Mouse (Mus musculus) limb, embryonic 14.5 days (tissue): Measurements from ENCODE around the gene Ube2n. TPM values are rescaled to one million over a fixed set of nuclear protein-coding genes. Genes with fewer than 3 reads are reported as not detected.
A peak's percentile ranks its signal among the peaks of the same experiment; 100 is the strongest.

Experiments
- ATAC-seq: fragments of 200-750 bp; cut with Nextera tagmentation; 2 replicates; pipeline ENCODE4 v1.8.0; 2017; ENCODE audit warnings: low read depth, moderate number of reproducible peaks, moderate TSS enrichment; ENCODE audit not compliant: low FRiP score
- DNase-seq: peaks from one replicate; pipeline ENCODE4 v3.0.0-alpha.2; 2015; ENCODE audit warnings: low spot score
- H3K27ac ChIP-seq: fragments of 300-500 bp; sonication (generic); replicated peaks from 2 replicates; pipeline ENCODE4 v1.5.1; 2014; ENCODE audit warnings: low read depth, mild to moderate bottlenecking, low read length, moderate library complexity, mixed read lengths
- H3K27me3 ChIP-seq: fragments of 300-500 bp; sonication (generic); 2 replicates; pipeline ENCODE4 v1.6.1; 2014; ENCODE audit warnings: low read length, mixed read lengths; ENCODE audit not compliant: control insufficient read depth, insufficient read depth
- H3K36me3 ChIP-seq: fragments of 300-500 bp; sonication (generic); 2 replicates; pipeline ENCODE4 v1.6.1; 2014; ENCODE audit warnings: mild to moderate bottlenecking, low read length, moderate library complexity, mixed read lengths; ENCODE audit not compliant: control insufficient read depth, insufficient read depth
- H3K4me1 ChIP-seq: fragments of 300-500 bp; sonication (generic); 2 replicates; pipeline ENCODE4 v1.6.1; 2014; ENCODE audit warnings: antibody characterized with exemption, low read length, mixed read lengths; ENCODE audit not compliant: control insufficient read depth, insufficient read depth
- H3K4me2 ChIP-seq: fragments of 300-500 bp; sonication (generic); replicated peaks from 2 replicates; pipeline ENCODE4 v1.6.1; 2014; ENCODE audit warnings: low read depth, mild to moderate bottlenecking, low read length, moderate library complexity; ENCODE audit not compliant: severe bottlenecking
- H3K4me3 ChIP-seq: fragments of 300-500 bp; sonication (generic); replicated peaks from 2 replicates; pipeline ENCODE4 v1.5.1; 2014; ENCODE audit warnings: low read length
- H3K9ac ChIP-seq: fragments of 300-500 bp; sonication (generic); 2 replicates; pipeline ENCODE4 v1.6.1; 2014; ENCODE audit warnings: mild to moderate bottlenecking, low read depth, low read length, moderate library complexity; ENCODE audit not compliant: severe bottlenecking
- H3K9me3 ChIP-seq: fragments of 300-500 bp; sonication (generic); 2 replicates; pipeline ENCODE4 v1.6.1; 2016; ENCODE audit warnings: low read length; ENCODE audit not compliant: control insufficient read depth
- POLR2A ChIP-seq: fragments of 200-500 bp; IDR thresholded peaks from 2 replicates; pipeline ENCODE4 v1.8.0; 2012; ENCODE audit warnings: inconsistent platforms, mild to moderate bottlenecking, moderate library complexity, borderline replicate concordance; ENCODE audit not compliant: insufficient read depth, insufficient read length; ENCODE audit errors: extremely low read depth
- WGBS: fragments of 180-500 bp; shearing (Covaris S2); extraction: QIAGEN DNeasy Blood & Tissue Kit; methylation state at CpG from one replicate; pipeline ENCODE4 v1.1.7; 2014; 5-methylcytosine and 5-hydroxymethylcytosine counted together
- polyA plus RNA-seq, 2 experiments: library from polyadenylated mRNA; depleted of rRNA in 1 of 2; stranded (reverse) in 1 of 2; unstranded in 1 of 2; fragments of >200 nt; fragmentation: Nextera tagmentation in 1 of 2; extraction: Ambion mirVana in 1 of 2; gene quantifications; 2 replicates each; pipeline versions ENCODE4 v1.2.1 to v1.2.3; 2012 to 2014

Ube2n gene
- polyA plus RNA-seq (2012; rRNA removed) (188 and 225 TPM in 2 replicates), polyA plus RNA-seq (2014; fragmentation: Nextera tagmentation; extraction: Ambion mirVana) (276 and 290 TPM in 2 replicates)

DNA sequence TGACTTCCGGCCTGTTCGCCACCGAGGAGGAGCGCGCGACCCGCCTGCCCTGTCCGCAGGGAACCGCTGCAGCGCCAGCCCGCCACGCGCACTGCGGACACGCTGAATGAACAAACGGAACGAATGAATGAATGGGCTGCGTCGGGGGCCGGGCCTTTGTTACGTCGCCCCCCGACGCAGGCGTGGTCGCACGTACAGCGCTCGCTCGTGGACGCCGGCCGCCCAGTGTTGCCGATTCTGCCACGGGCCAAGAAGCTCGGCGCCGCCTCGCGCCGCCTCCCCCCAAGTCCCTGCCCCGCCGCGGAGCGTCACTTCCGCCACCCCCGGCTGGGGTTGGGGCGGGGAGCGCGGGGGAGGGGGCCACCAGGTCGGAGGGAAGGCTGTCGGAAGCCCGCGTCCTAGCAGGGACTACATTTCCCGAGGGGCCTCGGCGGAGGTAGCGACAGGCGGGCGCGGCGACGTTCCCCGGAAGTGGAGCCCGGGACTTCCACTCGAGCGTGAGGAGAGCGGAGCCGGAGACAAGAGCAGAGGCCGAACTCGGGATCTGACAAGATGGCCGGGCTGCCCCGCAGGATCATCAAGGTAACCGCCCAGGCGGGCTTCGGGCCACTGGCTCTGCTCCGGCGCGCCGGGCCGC lies at the start of gene Ube2n:
Gene Ube2n, plus strand, starts transcription at position 490 of the 637 bp plus-strand sequence.
- DNase-seq (peak; percentile 97), ATAC-seq (peak; percentile 97)
- Histone ChIP-seq H3K27ac (peak within 1 kb of the TSS; percentile 98), H3K27me3 (no peaks in the 10 kb centered on the region), H3K4me2 (peak within 1 kb of the TSS; percentile 63), H3K4me1 (peaks cover 6% of the 10 kb centered on the region; the same call in 1 of the 2 replicates), H3K9ac (peak within 1 kb of the TSS; percentile 96), H3K9me3 (no peaks in the 10 kb centered on the region), H3K4me3 (peak within 1 kb of the TSS; percentile 99), H3K36me3 (peaks cover 6% of the 10 kb centered on the region; the same call in 1 of the 2 replicates)
- 0% methylated on average over 34 of the region's 81 CpGs for WGBS
- 0 out of 2 replicates have a peak, but pooled peaks have one; percentile 45 for TF ChIP-seq POLR2A

GRCm38 (mm10) chr10:95465485-95465896 lies 49.5 kb upstream of the Ube2n start:
- ATAC-seq (peak; percentile 12; the same call in 1 of the 2 replicates), DNase-seq (no peak)
- Histone ChIP-seq H3K27ac (no peak overlapping the region), H3K27me3 (no peaks in the 10 kb centered on the region), H3K4me3 (no peak overlapping the region), H3K4me2 (no peak overlapping the region), H3K4me1 (no peaks in the 10 kb centered on the region), H3K9me3 (no peaks in the 10 kb centered on the region), H3K9ac (no peak overlapping the region), H3K36me3 (no peaks in the 10 kb centered on the region)
- TF ChIP-seq POLR2A: no peak
- WGBS: 43% methylated on average over 4 of the region's 4 CpGs

- no peak overlapping the region for H3K4me3 ChIP-seq
- no peak overlapping the region for H3K27ac ChIP-seq
- no peaks in the 10 kb centered on the region for H3K4me1 ChIP-seq
- no peaks in the 10 kb centered on the region for H3K9me3 ChIP-seq
- H3K36me3 ChIP-seq: no peaks in the 10 kb centered on the region
- DNase-seq (no peak), ATAC-seq (no peak)
- no peak overlapping the region for H3K4me2 ChIP-seq
- H3K27me3 ChIP-seq: no peaks in the 10 kb centered on the region
- no peak overlapping the region for H3K9ac ChIP-seq
- WGBS: 56% methylated on average over 4 of the region's 4 CpGs
- no peak for TF ChIP-seq POLR2A
Measured at GRCm38 (mm10) chr10:95468894-95469293, 46.1 kb upstream of the Ube2n start.

- Histone ChIP-seq H3K9ac (no peak overlapping the region), H3K4me1 (no peaks in the 10 kb centered on the region), H3K36me3 (no peaks in the 10 kb centered on the region), H3K27ac (no peak overlapping the region), H3K27me3 (no peaks in the 10 kb centered on the region), H3K9me3 (no peaks in the 10 kb centered on the region), H3K4me3 (no peak overlapping the region), H3K4me2 (no peak overlapping the region)
- 63% methylated on average over 3 of the region's 3 CpGs for WGBS
- ATAC-seq (no peak), DNase-seq (no peak)
- no peak for TF ChIP-seq POLR2A
Measured at GRCm38 (mm10) chr10:95471186-95471585, 43.8 kb upstream of the Ube2n start.

DNA sequence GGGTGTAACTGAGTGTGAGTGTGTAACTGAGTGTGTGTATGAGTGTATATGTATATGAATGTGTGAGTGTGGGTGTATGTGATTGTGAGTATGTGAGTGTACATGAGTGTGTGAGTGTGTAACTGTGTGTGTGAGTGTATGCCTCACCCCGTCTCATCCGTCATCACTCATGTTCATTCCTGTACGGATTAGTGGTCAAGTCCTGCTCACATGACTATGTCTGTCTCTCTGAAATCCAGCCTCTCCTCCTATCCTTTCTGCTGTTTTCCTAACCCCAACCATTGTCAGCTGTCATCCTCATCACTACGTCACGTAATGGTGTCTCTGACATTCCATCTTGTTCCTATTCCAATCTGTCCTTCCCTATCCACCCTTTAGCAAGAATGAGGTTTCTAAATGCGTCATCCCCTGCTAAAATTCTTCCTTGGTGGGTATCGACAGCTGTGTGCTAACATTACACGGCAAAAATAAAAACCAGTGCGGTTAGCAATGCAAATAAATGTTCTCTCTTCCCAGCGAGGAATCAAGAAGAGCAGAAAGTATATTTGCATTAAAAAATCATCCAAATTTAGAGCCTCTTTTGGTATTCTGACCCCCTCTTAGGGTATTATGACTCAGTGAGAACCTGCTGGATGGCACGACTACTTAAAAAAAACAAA lies 42.9 kb upstream of the Ube2n start:
- H3K4me2 ChIP-seq: no peak overlapping the region
- no peak for ATAC-seq
- 87% methylated on average over 11 of the region's 11 CpGs for WGBS

More for the DNA sequence above, 42.9 kb upstream of the Ube2n start:
- Histone ChIP-seq H3K27ac (no peak overlapping the region), H3K4me1 (no peaks in the 10 kb centered on the region), H3K27me3 (no peaks in the 10 kb centered on the region), H3K9ac (no peak overlapping the region), H3K9me3 (no peaks in the 10 kb centered on the region), H3K36me3 (no peaks in the 10 kb centered on the region), H3K4me3 (no peak overlapping the region)
- TF ChIP-seq POLR2A: no peak
- no peak for DNase-seq
